Mouse (Mus musculus): ENCODE data around the gene Cyb5r2. TPM values are rescaled to one million over a fixed set of nuclear protein-coding genes. Genes with fewer than 3 reads are reported as not detected.

Gene Cyb5r2
- polyA plus RNA-seq, 1 experiment from 2014 or later, result not detected

GRCm38 (mm10) chr7:107742963-107743465 is 14.8 kb downstream of the Cyb5r2 start:
- Histone ChIP-seq H3K36me3 (ENCODE audit: control insufficient read depth, insufficient read depth, low read length) (no peaks in the 10 kb centered on the region), H3K4me1 (ENCODE audit: control insufficient read depth, insufficient read depth, low read length) (no peaks in the 10 kb centered on the region), H3K27me3 (replicated peaks; ENCODE audit: control insufficient read depth, insufficient read depth, low read length) (no peaks in the 10 kb centered on the region), H3K9me3 (replicated peaks; ENCODE audit: control insufficient read depth, low read length) (no peaks in the 10 kb centered on the region), H3K9ac (ENCODE audit: low read length) (no peak overlapping the region), H3K27ac (ENCODE audit: low read depth, low read length) (no peak overlapping the region), H3K4me3 (ENCODE audit: low read depth, low read length) (no peak overlapping the region), H3K4me2 (ENCODE audit: low read length) (no peak overlapping the region)
- WGBS, result 93% methylated on average over 10 of the region's 10 CpGs
- DNase-seq (ENCODE audit: low spot score), result no peak
- no peak for ATAC-seq

DNA sequence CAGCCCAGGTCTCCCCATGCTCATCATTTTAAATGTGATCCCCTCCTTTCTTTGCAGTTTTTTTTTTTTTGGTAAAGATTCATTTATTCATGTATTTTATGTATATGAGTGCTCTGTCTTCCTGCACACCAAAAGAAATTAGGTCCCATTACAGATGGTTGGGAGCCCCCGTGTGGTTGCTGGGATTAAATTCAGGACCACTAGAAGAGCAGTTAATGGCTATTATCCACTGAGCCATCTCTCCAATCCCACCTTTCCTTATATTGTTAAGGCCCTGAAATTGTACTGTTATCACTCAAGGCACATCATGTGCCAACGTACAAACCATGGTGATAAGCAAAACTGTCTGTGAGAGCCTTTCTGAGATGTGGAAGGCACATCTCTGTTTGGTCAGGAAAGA is 19.1 kb downstream of the Cyb5r2 start:
- Histone ChIP-seq H3K4me1 (ENCODE audit: control insufficient read depth, insufficient read depth, low read length) (no peaks in the 10 kb centered on the region), H3K36me3 (ENCODE audit: control insufficient read depth, insufficient read depth, low read length) (no peaks in the 10 kb centered on the region), H3K4me2 (ENCODE audit: low read length) (no peak overlapping the region), H3K9me3 (replicated peaks; ENCODE audit: control insufficient read depth, low read length) (no peaks in the 10 kb centered on the region), H3K27ac (ENCODE audit: low read depth, low read length) (no peak overlapping the region), H3K9ac (ENCODE audit: low read length) (no peak overlapping the region), H3K4me3 (ENCODE audit: low read depth, low read length) (no peak overlapping the region), H3K27me3 (replicated peaks; ENCODE audit: control insufficient read depth, insufficient read depth, low read length) (no peaks in the 10 kb centered on the region)
- DNase-seq (ENCODE audit: low spot score), result peak; percentile 68
- no peak for ATAC-seq
- 32% methylated on average over 2 of the region's 2 CpGs for WGBS

- ATAC-seq (no peak), DNase-seq (ENCODE audit: low spot score) (no peak)
- H3K9ac ChIP-seq (ENCODE audit: low read length), result no peak overlapping the region
- H3K27me3 ChIP-seq (replicated peaks; ENCODE audit: control insufficient read depth, insufficient read depth, low read length), result no peaks in the 10 kb centered on the region
- no peak overlapping the region for H3K4me3 ChIP-seq (ENCODE audit: low read depth, low read length)
- no peaks in the 10 kb centered on the region for H3K9me3 ChIP-seq (replicated peaks; ENCODE audit: control insufficient read depth, low read length)
- no peak overlapping the region for H3K4me2 ChIP-seq (ENCODE audit: low read length)
- no peaks in the 10 kb centered on the region for H3K4me1 ChIP-seq (ENCODE audit: control insufficient read depth, insufficient read depth, low read length)
- H3K27ac ChIP-seq (ENCODE audit: low read depth, low read length), result no peak overlapping the region
- WGBS, result 78% methylated on average over 2 of the region's 2 CpGs
- no peaks in the 10 kb centered on the region for H3K36me3 ChIP-seq (ENCODE audit: control insufficient read depth, insufficient read depth, low read length)
These were observed 24.7 kb downstream of the Cyb5r2 start for GRCm38 (mm10) chr7:107733162-107733561.

DNA sequence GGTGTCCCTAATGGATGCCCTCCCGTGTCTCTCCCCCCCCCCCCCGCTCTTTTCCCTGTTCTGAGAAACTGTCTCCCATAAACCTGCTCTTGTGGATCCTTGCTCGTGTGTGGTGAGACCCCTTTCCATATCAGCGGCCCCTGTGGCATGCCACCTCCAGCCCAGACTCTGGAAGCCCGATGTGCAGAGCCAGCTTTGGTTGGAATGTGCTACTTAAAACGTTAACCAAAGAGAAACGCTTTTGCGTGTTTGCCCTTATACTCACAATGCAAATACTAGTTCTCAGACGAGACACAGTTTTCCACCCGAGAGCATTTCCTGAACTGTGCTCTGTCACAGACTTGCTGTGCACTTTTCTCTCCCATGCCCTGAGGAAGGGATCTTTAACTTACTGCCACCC is 27.2 kb downstream of the Cyb5r2 start:
- DNase-seq (ENCODE audit: low spot score), result no peak
- ATAC-seq, result no peak
- 80% methylated on average over 10 of the region's 10 CpGs for WGBS

GRCm38 (mm10) chr7:107727538-107727937 is 30.3 kb downstream of the Cyb5r2 start:
- H3K36me3 ChIP-seq (ENCODE audit: control insufficient read depth, insufficient read depth, low read length), result no peaks in the 10 kb centered on the region
- H3K4me2 ChIP-seq (ENCODE audit: low read length), result no peak overlapping the region
- no peaks in the 10 kb centered on the region for H3K27me3 ChIP-seq (replicated peaks; ENCODE audit: control insufficient read depth, insufficient read depth, low read length)
- DNase-seq (ENCODE audit: low spot score) (no peak), ATAC-seq (no peak)
- H3K4me1 ChIP-seq (ENCODE audit: control insufficient read depth, insufficient read depth, low read length), result no peaks in the 10 kb centered on the region
- no peak overlapping the region for H3K9ac ChIP-seq (ENCODE audit: low read length)
- H3K27ac ChIP-seq (ENCODE audit: low read depth, low read length), result no peak overlapping the region
- 69% methylated on average over 3 of the region's 3 CpGs for WGBS
- H3K9me3 ChIP-seq (replicated peaks; ENCODE audit: control insufficient read depth, low read length), result no peaks in the 10 kb centered on the region
- no peak overlapping the region for H3K4me3 ChIP-seq (ENCODE audit: low read depth, low read length)

More for the DNA sequence above, 27.2 kb downstream of the Cyb5r2 start:
- Histone ChIP-seq H3K36me3 (ENCODE audit: control insufficient read depth, insufficient read depth, low read length) (no peaks in the 10 kb centered on the region), H3K27ac (ENCODE audit: low read depth, low read length) (no peak overlapping the region), H3K4me3 (ENCODE audit: low read depth, low read length) (no peak overlapping the region), H3K27me3 (replicated peaks; ENCODE audit: control insufficient read depth, insufficient read depth, low read length) (no peaks in the 10 kb centered on the region), H3K4me1 (ENCODE audit: control insufficient read depth, insufficient read depth, low read length) (no peaks in the 10 kb centered on the region), H3K9ac (ENCODE audit: low read length) (no peak overlapping the region), H3K9me3 (replicated peaks; ENCODE audit: control insufficient read depth, low read length) (no peaks in the 10 kb centered on the region), H3K4me2 (ENCODE audit: low read length) (no peak overlapping the region)

DNA sequence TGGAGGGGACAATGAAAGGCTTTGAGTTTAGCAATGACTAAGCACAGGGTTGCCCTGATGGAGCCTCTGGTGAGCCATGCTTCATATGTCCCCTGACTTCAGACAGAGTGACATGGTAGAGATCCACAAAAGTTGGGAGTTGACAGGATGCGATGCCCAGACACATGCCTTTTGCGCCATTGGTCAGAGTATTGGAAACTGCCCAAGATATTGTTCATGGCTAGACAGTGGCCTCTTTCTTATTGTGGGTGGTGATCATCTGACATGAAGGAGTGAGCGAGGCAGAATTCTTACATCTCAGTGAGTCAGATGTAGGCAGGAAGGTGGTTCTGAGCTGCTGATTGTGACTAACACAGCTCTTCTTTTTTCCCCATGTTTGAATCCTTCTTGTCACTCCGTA is 35.3 kb downstream of the Cyb5r2 start:
- WGBS, result 92% methylated on average over 4 of the region's 4 CpGs
- Histone ChIP-seq H3K27ac (ENCODE audit: low read depth, low read length) (no peak overlapping the region), H3K4me1 (ENCODE audit: control insufficient read depth, insufficient read depth, low read length) (no peaks in the 10 kb centered on the region), H3K4me3 (ENCODE audit: low read depth, low read length) (no peak overlapping the region), H3K4me2 (ENCODE audit: low read length) (no peak overlapping the region), H3K27me3 (replicated peaks; ENCODE audit: control insufficient read depth, insufficient read depth, low read length) (no peaks in the 10 kb centered on the region), H3K9me3 (replicated peaks; ENCODE audit: control insufficient read depth, low read length) (no peaks in the 10 kb centered on the region), H3K9ac (ENCODE audit: low read length) (no peak overlapping the region), H3K36me3 (ENCODE audit: control insufficient read depth, insufficient read depth, low read length) (no peaks in the 10 kb centered on the region)
- DNase-seq (ENCODE audit: low spot score) (no peak), ATAC-seq (no peak)

DNA sequence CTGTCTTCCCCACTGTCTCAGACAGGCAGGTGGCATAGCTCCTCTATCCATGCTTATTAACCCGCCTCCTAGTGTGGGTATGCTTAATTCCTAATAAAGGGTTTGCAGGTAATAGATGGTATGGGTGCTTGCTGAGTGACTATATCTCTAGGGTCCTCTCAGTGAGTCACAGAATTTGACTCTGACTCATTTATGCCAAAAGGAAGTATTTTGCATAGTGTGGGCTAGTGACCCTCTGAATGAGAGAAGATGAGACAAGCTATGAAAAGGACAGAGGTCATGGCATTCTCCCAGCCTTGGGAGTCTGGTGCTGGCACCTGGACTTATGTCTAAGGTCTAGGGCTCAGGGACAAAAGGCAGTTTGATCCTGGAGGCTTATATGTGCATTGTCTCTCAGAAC is 37.1 kb downstream of the Cyb5r2 start:
- Histone ChIP-seq H3K4me1 (ENCODE audit: control insufficient read depth, insufficient read depth, low read length) (no peaks in the 10 kb centered on the region), H3K4me3 (ENCODE audit: low read depth, low read length) (no peak overlapping the region), H3K27me3 (replicated peaks; ENCODE audit: control insufficient read depth, insufficient read depth, low read length) (no peaks in the 10 kb centered on the region), H3K36me3 (ENCODE audit: control insufficient read depth, insufficient read depth, low read length) (no peaks in the 10 kb centered on the region), H3K27ac (ENCODE audit: low read depth, low read length) (no peak overlapping the region), H3K9me3 (replicated peaks; ENCODE audit: control insufficient read depth, low read length) (no peaks in the 10 kb centered on the region), H3K9ac (ENCODE audit: low read length) (no peak overlapping the region), H3K4me2 (ENCODE audit: low read length) (no peak overlapping the region)
- ATAC-seq (no peak), DNase-seq (ENCODE audit: low spot score) (no peak)
- 88% methylated on average over 1 of the region's 1 CpGs for WGBS

DNA sequence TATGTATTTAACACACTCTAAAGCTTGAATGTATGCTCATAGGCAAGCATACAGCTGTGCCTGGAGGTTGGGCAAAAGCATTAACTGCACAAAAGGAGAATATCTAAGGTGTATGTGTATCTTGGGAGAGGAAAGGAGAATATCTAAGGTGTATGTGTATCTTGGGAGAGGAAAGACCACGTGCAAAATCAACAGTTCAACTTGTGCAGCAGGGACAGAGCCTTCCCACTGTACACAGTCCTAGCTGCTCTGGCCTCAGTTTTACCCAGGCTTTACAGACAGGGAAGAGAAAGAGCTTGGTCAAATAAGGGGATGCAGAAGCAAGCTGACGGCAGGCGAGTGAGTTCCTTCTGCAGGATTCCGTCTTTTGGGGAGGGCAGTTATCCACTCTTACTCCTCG is 43.8 kb downstream of the Cyb5r2 start:
- no peak overlapping the region for H3K27ac ChIP-seq (ENCODE audit: low read depth, low read length)
- no peak overlapping the region for H3K9ac ChIP-seq (ENCODE audit: low read length)
- no peaks in the 10 kb centered on the region for H3K27me3 ChIP-seq (replicated peaks; ENCODE audit: control insufficient read depth, insufficient read depth, low read length)
- WGBS, result 90% methylated on average over 5 of the region's 5 CpGs
- H3K9me3 ChIP-seq (replicated peaks; ENCODE audit: control insufficient read depth, low read length), result no peaks in the 10 kb centered on the region
- no peak overlapping the region for H3K4me3 ChIP-seq (ENCODE audit: low read depth, low read length)
- H3K36me3 ChIP-seq (ENCODE audit: control insufficient read depth, insufficient read depth, low read length), result no peaks in the 10 kb centered on the region
- H3K4me1 ChIP-seq (ENCODE audit: control insufficient read depth, insufficient read depth, low read length), result no peaks in the 10 kb centered on the region
- no peak for ATAC-seq
- H3K4me2 ChIP-seq (ENCODE audit: low read length), result no peak overlapping the region
- DNase-seq (ENCODE audit: low spot score), result no peak

DNA sequence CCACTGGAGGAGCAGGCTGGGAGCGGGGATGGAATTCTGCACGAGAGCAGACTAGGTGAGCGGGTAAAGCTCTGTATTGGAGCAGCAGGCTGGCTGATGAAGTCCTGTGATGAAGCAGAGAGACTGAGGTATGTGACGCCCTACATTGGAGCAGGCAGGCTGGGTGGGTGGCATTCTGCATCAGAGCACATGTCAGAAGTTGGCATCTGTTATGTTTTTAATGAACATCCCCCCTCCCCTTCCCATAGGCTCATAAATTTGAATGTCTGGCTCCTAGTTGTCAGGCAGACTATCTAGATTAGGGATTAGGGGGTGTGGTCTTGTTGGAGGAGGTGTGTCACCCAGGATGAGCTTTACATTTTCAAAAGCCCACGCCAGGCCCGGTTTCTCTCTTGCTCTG is 45.1 kb downstream of the Cyb5r2 start:
- Histone ChIP-seq H3K9ac (ENCODE audit: low read length) (no peak overlapping the region), H3K27ac (ENCODE audit: low read depth, low read length) (no peak overlapping the region), H3K9me3 (replicated peaks; ENCODE audit: control insufficient read depth, low read length) (no peaks in the 10 kb centered on the region), H3K4me3 (ENCODE audit: low read depth, low read length) (no peak overlapping the region), H3K36me3 (ENCODE audit: control insufficient read depth, insufficient read depth, low read length) (no peaks in the 10 kb centered on the region), H3K4me1 (ENCODE audit: control insufficient read depth, insufficient read depth, low read length) (0 out of 2 replicates have a peak, but pooled peaks cover 3% of the 10 kb centered on the region), H3K27me3 (replicated peaks; ENCODE audit: control insufficient read depth, insufficient read depth, low read length) (no peaks in the 10 kb centered on the region), H3K4me2 (ENCODE audit: low read length) (no peak overlapping the region)
- 61% methylated on average over 6 of the region's 6 CpGs for WGBS
- DNase-seq (ENCODE audit: low spot score), result peak; percentile 61
- ATAC-seq, result peak; percentile 57; the same call in 1 of the 2 replicates

Data from forebrain, embryonic 14.5 days (tissue).